Mouse (Mus musculus): ENCODE data around the gene Rfng. TPM values are rescaled to one million over a fixed set of nuclear protein-coding genes. Genes with fewer than 3 reads are reported as not detected.
"Not testable (repeated sequence)": the region's sequence is repeated elsewhere in the genome, so short reads cannot be mapped to it uniquely, and the experiment has no call there.

The Rfng gene
- polyA plus RNA-seq (2012; rRNA removed), result 117 and 119 TPM in 2 replicates

DNA sequence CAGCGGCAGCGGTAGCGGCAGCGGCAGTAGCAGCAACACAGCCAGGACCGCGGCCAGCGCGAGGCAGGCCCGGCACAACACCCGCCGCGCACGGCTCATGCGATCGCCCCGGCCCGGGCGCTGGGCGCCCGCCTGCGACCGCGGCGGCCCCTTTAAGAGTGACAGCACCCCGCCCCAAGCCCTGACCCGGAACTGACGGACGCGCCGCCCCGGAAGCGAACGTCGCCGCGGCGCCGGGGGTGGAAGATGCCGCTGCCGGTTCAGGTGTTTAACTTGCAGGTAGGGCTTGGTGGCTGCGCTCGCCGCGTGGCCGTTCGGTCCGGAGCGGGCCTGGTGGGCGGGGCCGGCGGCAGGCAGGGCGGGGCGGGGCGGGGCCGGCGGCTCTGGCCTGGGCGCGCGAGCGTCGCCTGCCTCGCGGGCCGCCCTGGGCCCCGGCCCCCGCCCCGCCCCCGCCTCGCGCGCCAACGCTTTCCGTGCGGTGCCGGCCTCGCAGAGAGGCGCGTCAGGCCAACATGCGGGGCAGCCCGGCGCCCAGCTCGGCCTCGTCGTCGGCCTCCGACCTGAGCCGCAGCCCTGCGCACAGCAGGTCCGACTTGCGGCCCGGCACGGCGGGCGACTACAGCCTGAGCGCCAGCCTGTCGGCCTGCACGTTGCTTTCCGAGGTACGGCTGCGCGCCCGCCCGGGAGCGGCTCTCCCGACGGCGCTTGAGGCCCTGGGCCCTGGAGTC lies at the start of gene Rfng, which contains the start of gene Gps1:
TSS of gene Rfng (minus strand) at position 144 of the 728 bp plus-strand sequence.
TSS of gene Gps1 (plus strand) at position 209 of the 728 bp plus-strand sequence.
- TF ChIP-seq POLR2A (IDR thresholded peaks at IDR 0.05; ENCODE audit: borderline replicate concordance, extremely low read depth, insufficient read depth, insufficient read length, poor library complexity, severe bottlenecking) (peak; percentile 74), CTCF (IDR thresholded peaks at IDR 0.05; ENCODE audit: borderline replicate concordance, extremely low read depth, insufficient read depth, insufficient read length) (no peak)
- peak; percentile 92 for DNase-seq (ENCODE audit: low read depth)

DNA sequence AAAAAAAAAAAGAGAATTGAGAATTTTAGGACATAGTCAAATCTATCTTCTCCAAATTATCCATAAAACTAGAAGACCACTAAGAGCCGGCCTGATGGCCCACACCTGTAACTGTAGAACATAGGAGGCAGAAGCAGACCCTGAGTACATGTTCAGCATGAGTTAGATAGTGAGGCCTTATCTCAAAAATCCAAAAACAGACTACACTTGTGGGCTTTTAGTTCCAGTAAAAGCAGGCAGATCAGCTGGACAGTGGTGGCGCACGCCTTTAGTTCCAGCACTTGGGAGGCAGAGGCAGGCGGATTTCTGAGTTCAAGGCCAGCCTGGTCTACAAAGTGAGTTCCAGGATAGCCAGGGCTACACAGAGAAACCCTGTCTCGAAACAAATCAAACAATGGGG lies 49.0 kb upstream of the Rfng start:
- not testable (repeated sequence) for DNase-seq (ENCODE audit: low read depth)

DNA sequence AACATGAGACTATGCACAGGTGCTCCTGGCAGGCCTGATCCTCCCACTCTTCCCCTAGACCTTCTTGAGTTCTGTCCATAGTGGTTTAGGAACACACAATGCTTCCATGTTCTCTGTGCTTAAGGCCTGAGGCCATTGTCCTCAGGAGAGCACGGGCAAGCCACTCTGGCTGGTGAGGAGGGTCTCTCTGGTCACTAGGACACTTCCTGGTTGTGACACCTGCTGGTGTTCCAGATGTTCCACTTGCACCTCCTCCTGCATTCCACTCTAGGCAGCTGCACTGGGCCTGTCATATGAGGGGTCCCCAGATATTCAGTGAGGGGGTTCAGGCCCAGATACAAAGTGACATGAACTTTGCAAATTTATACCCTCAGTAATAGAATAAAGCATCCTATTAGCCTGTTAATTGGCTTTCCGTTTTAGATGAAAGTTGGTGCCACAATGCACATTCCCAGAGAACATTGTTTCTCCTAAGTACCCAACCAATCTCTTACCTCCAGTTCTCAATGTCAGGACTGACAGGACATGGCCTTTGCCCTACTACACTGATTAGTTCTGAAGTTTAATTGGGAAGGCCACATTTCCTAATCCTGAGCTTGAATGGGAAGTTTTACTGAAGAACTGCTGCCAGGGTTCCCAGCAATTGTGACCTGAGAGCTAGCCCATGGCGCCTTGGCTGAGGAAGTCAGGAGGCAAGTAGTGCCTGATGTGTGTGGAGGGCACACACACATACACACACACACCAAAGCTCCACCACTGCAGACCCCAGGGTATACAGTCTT lies 47.8 kb upstream of the Rfng start:
- TF ChIP-seq POLR2A (IDR thresholded peaks at IDR 0.05; ENCODE audit: borderline replicate concordance, extremely low read depth, insufficient read depth, insufficient read length, poor library complexity, severe bottlenecking) (no peak), CTCF (IDR thresholded peaks at IDR 0.05; ENCODE audit: borderline replicate concordance, extremely low read depth, insufficient read depth, insufficient read length) (no peak)
- DNase-seq (ENCODE audit: low read depth), result no peak

DNA sequence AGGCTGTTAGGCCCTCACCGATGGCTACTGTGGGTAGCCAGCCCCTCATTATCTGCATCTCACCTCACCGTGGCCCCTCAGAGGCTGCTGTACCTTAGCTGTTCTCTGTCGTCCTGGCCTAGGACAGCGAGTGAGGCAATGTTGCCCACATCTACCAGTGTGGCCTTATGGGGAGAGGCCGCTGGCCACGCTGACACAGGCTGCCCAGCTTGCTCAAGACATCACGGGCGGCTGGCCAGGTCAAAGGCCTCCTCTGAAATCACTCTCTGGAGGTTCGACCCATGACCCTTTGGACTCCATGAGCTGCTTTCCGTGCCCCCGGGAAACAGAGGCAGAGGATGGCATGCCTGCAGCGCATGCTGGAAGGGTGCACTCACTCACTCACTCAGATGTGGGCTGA lies 46.7 kb upstream of the Rfng start:
- DNase-seq (ENCODE audit: low read depth), result no peak
- TF ChIP-seq POLR2A (IDR thresholded peaks at IDR 0.05; ENCODE audit: borderline replicate concordance, extremely low read depth, insufficient read depth, insufficient read length, poor library complexity, severe bottlenecking) (no peak), CTCF (IDR thresholded peaks at IDR 0.05; ENCODE audit: borderline replicate concordance, extremely low read depth, insufficient read depth, insufficient read length) (no peak)

DNA sequence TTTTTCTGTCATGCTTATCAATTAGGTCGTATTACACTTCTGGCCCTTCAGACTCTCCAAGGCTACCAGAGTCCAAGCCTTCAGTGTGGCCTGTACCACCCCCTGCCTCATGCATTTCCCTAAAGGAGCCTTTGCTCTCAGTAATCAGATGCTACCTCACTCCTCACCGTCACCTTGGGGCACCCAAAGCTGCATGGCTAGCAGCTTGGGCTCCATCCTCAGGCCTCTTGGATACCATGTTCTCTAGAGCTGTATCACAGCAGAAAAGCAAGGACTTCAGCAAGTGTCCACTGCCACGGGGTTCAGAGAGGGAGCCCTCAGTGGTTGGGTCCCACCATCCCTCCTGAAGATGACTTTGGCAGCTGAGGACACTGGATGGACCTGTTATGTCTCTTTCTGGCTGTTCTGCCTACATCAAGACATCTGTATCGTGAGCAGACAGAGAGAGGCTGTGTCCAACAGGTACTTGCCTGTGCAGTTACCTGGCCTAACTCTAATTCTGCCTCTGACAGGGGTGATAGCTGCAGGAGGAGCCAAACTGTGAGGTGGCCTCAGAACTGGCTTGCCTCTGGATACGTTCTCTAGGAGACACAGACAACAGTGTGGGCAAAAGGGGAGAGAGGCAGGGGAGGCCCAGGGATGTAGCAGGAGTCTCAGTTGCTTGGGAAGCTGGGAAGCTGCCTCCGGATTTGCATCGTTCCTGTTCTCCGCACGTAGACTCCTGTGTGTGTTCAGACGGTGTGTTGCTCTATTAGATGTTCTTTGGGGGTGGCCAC lies 45.9 kb upstream of the Rfng start:
- DNase-seq (ENCODE audit: low read depth), result no peak
- no peak for TF ChIP-seq CTCF (IDR thresholded peaks at IDR 0.05; ENCODE audit: borderline replicate concordance, extremely low read depth, insufficient read depth, insufficient read length)
- TF ChIP-seq POLR2A (IDR thresholded peaks at IDR 0.05; ENCODE audit: borderline replicate concordance, extremely low read depth, insufficient read depth, insufficient read length, poor library complexity, severe bottlenecking), result no peak

DNA sequence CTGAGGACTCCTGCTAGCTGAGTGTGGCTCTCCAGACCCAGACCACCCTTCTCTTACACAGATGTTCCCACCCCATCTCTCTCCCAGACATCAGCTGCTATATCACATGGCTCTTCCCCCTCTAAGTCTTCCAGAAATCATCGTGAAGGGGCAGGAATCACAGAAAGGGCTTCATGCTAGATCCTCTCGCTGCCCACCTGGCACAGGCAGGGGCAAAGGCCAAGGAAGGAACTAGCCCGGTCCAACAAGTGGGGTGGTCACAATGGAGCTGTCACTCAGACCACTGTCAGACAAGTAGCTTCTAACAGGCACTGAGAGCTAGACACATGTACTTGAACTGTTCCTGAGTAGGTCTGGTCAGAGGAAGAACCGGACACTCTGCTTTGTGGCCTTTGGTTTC lies 44.4 kb upstream of the Rfng start:
- no peak for DNase-seq (ENCODE audit: low read depth)
- no peak for TF ChIP-seq CTCF (IDR thresholded peaks at IDR 0.05; ENCODE audit: borderline replicate concordance, extremely low read depth, insufficient read depth, insufficient read length)
- no peak for TF ChIP-seq POLR2A (IDR thresholded peaks at IDR 0.05; ENCODE audit: borderline replicate concordance, extremely low read depth, insufficient read depth, insufficient read length, poor library complexity, severe bottlenecking)

DNA sequence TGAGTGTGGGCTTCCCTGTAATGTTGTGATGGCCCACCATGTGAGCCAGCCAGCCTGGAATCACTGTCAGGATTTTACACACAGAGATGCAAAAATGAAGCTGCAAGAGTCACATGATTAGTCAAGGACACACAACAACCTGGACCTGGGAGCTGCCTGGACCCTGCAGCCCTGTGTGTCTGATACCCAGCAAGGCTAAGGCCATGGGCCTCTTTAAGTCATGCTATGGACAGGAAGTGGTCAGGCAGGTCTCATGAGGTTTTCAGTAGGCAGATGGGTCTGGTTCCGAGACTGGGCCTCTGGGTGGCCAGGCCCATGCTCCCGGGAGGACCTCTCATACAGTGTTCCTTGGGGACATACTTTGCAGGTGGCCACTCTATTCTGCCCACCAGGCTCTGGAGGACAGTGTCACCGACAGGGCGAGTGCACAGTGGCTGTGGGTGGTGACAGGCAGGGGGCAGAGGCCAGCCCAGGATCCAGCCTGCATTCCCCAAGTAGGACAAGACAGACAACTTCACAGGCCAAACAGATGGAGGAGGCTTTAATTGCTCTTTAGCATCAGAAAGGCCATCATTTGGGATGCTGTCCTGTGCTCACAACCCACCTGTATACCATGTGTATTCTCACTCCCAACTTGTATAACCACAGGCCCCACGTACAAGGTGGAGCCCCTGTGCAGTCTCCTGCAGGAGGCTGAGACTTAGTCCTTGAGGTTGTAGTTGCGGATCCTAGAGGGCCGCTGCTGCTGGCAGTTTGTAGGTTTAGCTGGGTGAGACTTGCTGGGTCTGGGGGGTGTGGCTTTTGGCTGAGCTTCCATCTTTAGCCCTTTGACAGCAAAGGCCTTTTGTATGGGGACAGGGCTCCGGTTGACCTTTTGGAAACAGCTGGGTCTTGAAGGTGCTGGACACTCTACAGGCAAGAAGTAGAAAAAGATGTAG lies 42.3 kb upstream of the Rfng start:
- no peak for DNase-seq (ENCODE audit: low read depth)

DNA sequence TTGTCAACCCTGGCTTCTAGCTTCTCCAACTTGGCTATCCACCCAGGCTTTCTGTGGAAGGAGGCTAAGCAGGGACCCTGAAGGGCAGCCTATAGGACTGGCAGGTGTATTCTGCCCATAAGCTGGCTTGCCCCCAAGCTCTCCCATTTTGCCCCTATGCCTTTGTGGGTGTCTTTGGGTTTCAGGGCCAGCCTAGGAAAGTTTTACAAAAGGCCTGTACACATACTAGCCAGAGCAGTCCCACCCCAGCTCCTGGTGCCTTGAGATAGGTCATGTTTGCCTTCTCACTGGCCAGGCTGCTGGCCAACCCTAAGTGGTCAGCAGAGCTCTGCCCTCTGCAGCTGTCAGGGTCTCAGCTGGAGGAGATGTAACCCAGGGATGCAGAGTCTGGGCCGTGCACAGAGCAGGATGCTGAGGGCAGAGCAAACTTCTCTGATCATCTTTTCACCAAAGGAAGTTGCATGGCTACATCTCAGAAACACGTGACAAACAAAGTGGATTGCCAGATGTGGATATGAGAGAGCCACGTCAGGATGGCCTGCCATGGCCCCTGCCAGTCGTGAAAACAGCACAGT lies 41.4 kb upstream of the Rfng start:
- TF ChIP-seq POLR2A (IDR thresholded peaks at IDR 0.05; ENCODE audit: borderline replicate concordance, extremely low read depth, insufficient read depth, insufficient read length, poor library complexity, severe bottlenecking), result no peak
- no peak for TF ChIP-seq CTCF (IDR thresholded peaks at IDR 0.05; ENCODE audit: borderline replicate concordance, extremely low read depth, insufficient read depth, insufficient read length)
- no peak for DNase-seq (ENCODE audit: low read depth)

More for the DNA sequence above, 42.3 kb upstream of the Rfng start:
- TF ChIP-seq POLR2A (IDR thresholded peaks at IDR 0.05; ENCODE audit: borderline replicate concordance, extremely low read depth, insufficient read depth, insufficient read length, poor library complexity, severe bottlenecking) (no peak), CTCF (IDR thresholded peaks at IDR 0.05; ENCODE audit: borderline replicate concordance, extremely low read depth, insufficient read depth, insufficient read length) (no peak)

DNA sequence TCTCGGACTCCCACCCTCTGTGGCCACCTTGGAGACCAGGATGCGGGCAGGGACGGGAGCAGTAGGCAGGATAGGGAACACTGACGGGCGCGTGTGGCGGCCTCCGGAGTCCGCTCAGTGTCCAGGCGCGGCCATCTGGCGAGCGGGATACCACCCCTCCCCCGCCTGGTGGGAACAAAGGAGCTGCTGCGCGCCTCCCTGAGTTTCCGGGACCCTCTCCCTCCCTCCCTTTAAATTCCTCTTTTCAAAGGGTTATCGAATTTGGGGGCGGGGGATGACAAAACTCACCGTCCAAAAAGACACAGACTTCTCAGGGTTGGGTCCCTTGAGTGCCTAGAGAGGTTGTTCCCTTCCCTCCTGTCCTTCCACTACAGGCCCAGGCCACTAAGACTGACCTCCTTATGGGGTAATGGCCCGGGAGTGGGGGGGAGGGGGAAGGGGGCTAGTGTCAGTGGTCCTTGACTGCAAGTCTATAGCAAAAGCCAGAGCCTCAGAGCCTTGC lies 40.8 kb upstream of the Rfng start:
- no peak for DNase-seq (ENCODE audit: low read depth)
- TF ChIP-seq POLR2A (IDR thresholded peaks at IDR 0.05; ENCODE audit: borderline replicate concordance, extremely low read depth, insufficient read depth, insufficient read length, poor library complexity, severe bottlenecking) (no peak), CTCF (IDR thresholded peaks at IDR 0.05; ENCODE audit: borderline replicate concordance, extremely low read depth, insufficient read depth, insufficient read length) (no peak)

Data from brain, embryonic 14.5 days (tissue).